Mouse (Mus musculus): Measurements from ENCODE around the gene Stub1. TPM values are rescaled to one million over a fixed set of nuclear protein-coding genes. Genes with fewer than 3 reads are reported as not detected.

Gene Stub1
- polyA plus RNA-seq, 1 experiment from 2014 or later = 290 TPM

DNA sequence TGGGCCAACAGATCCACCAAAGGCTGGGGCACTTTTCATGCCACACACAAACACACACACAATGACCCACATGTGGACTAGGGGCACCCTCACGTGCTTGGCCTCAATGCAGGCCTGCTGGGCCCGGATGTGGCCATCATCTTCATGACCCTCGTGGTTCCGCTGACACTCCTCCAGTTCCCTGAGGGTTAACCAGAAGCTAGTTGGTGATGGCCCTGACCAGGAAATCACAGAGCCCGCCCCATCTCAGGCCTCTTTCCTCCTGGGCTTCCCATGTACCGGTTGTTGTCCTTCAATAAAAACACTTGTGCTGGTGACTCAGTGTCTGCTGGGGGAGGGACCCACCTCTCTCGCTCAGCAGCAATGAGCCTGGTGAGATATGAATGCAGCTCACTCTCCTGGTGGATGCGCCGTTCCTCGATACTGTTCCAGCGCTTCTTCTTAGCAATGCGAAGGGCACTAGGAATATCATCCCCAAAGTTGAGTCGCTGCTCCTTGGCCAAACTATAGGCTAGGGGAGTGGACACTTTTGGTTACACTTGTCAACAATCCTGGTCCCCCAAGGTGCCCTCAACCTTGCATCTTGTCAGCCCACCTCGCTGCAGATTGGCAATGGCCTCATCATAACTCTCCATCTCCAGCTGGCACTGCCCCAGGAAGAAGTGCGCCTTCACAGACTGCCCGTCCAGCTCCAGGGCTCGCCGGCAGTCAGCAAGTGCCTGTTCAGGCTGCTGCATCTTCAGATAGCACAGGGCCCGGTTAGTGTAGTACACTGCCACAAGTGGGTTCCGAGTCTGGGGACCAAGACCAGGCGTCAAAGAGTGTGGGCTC is 1.5 kb downstream of the Stub1 start:
- Histone ChIP-seq H3K36me3 (ENCODE audit: control insufficient read depth, insufficient read depth, low read length) (peaks cover 8% of the 10 kb centered on the region; the same call in 1 of the 2 replicates), H3K4me3 (ENCODE audit: low read depth, low read length) (peak overlapping the region; percentile 83), H3K4me2 (replicated peaks; ENCODE audit: low read depth, low read length) (peak overlapping the region; percentile 91), H3K9me3 (ENCODE audit: control insufficient read depth, low read length) (no peaks in the 10 kb centered on the region), H3K27ac (ENCODE audit: low read depth, low read length) (no peak overlapping the region; the same call in 1 of the 2 replicates), H3K9ac (ENCODE audit: low read depth, low read length) (peak overlapping the region; percentile 79), H3K27me3 (ENCODE audit: control insufficient read depth, insufficient read depth, low read length) (no peaks in the 10 kb centered on the region), H3K4me1 (replicated peaks; ENCODE audit: control insufficient read depth, insufficient read depth, low read length) (peaks cover 38% of the 10 kb centered on the region)
- ATAC-seq (ENCODE audit: low FRiP score) (no peak), DNase-seq (ENCODE audit: low spot score) (peak; percentile 19)
- 64% methylated on average over 21 of the region's 21 CpGs for WGBS

DNA sequence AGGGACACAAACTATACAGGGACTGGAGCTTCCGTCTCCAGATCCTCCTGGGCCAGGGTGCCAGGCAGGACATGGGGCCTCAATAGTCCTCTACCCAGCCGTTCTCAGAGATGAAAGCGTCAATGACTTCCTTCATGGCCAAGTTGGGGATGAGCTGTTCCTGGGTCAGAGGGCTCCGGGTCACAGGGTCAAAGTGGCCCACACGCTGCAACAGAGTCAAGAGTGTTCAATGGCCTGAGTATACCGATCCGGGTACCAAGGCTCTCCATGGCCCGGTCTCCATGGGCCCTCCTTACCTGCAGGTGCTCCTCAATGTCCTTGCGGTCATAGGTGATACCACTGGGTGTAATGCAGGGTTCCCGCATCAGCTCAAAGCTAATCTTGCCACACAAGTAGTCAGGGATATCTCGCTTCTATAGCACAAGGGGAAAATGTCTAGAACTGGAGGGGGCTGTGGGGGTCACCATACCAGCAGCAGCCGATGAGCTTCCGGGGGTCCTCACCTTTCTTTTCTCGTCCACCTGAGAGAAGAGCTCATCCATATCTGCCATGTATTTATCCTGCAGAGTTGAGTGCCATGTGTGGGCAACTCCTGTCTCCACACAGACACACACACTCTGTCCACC is 2.3 kb downstream of the Stub1 start:
- H3K4me1 ChIP-seq (replicated peaks; ENCODE audit: control insufficient read depth, insufficient read depth, low read length) = peaks cover 32% of the 10 kb centered on the region
- DNase-seq (ENCODE audit: low spot score) (no peak), ATAC-seq (ENCODE audit: low FRiP score) (no peak)
- 0 out of 2 replicates have a peak overlapping the region, but pooled peaks have one; percentile 23 for H3K9ac ChIP-seq (ENCODE audit: low read depth, low read length)
- WGBS = 89% methylated on average over 14 of the region's 14 CpGs
- no peak overlapping the region for H3K27ac ChIP-seq (ENCODE audit: low read depth, low read length)
- no peaks in the 10 kb centered on the region for H3K9me3 ChIP-seq (ENCODE audit: control insufficient read depth, low read length)
- H3K27me3 ChIP-seq (ENCODE audit: control insufficient read depth, insufficient read depth, low read length) = no peaks in the 10 kb centered on the region
- H3K36me3 ChIP-seq (ENCODE audit: control insufficient read depth, insufficient read depth, low read length) = peaks cover 8% of the 10 kb centered on the region; the same call in 1 of the 2 replicates
- H3K4me3 ChIP-seq (ENCODE audit: low read depth, low read length) = 0 out of 2 replicates have a peak overlapping the region, but pooled peaks have one; percentile 6
- H3K4me2 ChIP-seq (replicated peaks; ENCODE audit: low read depth, low read length) = 0 out of 2 replicates have a peak overlapping the region, but pooled peaks have one; percentile 91

- H3K9ac ChIP-seq (ENCODE audit: low read depth, low read length) = 0 out of 2 replicates have a peak overlapping the region, but pooled peaks have one; percentile 23
- 86% methylated on average over 4 of the region's 4 CpGs for WGBS
Measured at GRCm38 (mm10) chr17:25830200-25830753, 2.9 kb downstream of the Stub1 start.

DNA sequence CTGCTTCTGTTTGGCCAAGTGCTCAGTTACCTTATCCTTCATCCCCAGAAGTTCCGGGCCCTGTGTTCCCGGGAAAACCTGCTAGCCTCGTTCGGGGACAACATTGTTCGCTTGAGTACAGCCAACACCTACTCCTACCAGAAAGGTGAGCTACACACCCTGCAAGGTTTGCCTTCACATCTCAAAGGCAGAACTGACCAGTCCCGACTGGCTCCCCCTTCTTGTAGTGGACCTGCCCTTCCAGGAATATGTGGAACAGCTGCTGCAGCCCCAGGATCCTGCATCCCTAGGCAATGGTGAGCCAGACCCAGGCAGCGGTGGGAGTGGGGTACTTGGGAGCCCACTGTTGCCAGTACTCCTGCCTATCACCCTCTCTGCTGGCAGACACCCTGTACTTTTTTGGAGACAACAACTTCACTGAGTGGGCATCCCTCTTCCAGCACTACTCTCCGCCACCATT is 3.6 kb downstream of the Stub1 start:
- peak overlapping the region; percentile 78 for H3K4me2 ChIP-seq (replicated peaks; ENCODE audit: low read depth, low read length)
- peaks cover 29% of the 10 kb centered on the region for H3K4me1 ChIP-seq (replicated peaks; ENCODE audit: control insufficient read depth, insufficient read depth, low read length)
- DNase-seq (ENCODE audit: low spot score) = no peak
- H3K27me3 ChIP-seq (ENCODE audit: control insufficient read depth, insufficient read depth, low read length) = no peaks in the 10 kb centered on the region
- H3K9me3 ChIP-seq (ENCODE audit: control insufficient read depth, low read length) = no peaks in the 10 kb centered on the region
- H3K4me3 ChIP-seq (ENCODE audit: low read depth, low read length) = peak overlapping the region; percentile 65
- no peak for ATAC-seq (ENCODE audit: low FRiP score)
- H3K36me3 ChIP-seq (ENCODE audit: control insufficient read depth, insufficient read depth, low read length) = peaks cover 4% of the 10 kb centered on the region; the same call in 1 of the 2 replicates
- WGBS = 45% methylated on average over 8 of the region's 8 CpGs
- H3K27ac ChIP-seq (ENCODE audit: low read depth, low read length) = peak overlapping the region; percentile 76
- peak overlapping the region; percentile 88 for H3K9ac ChIP-seq (ENCODE audit: low read depth, low read length)

More at GRCm38 (mm10) chr17:25830200-25830753, 2.9 kb downstream of the Stub1 start:
- ATAC-seq (ENCODE audit: low FRiP score) (no peak), DNase-seq (ENCODE audit: low spot score) (no peak)
- Histone ChIP-seq H3K4me1 (replicated peaks; ENCODE audit: control insufficient read depth, insufficient read depth, low read length) (peaks cover 30% of the 10 kb centered on the region), H3K27me3 (ENCODE audit: control insufficient read depth, insufficient read depth, low read length) (no peaks in the 10 kb centered on the region), H3K9me3 (ENCODE audit: control insufficient read depth, low read length) (no peaks in the 10 kb centered on the region), H3K27ac (ENCODE audit: low read depth, low read length) (no peak overlapping the region), H3K4me2 (replicated peaks; ENCODE audit: low read depth, low read length) (peak overlapping the region; percentile 78), H3K4me3 (ENCODE audit: low read depth, low read length) (peak overlapping the region; percentile 65; the same call in 1 of the 2 replicates), H3K36me3 (ENCODE audit: control insufficient read depth, insufficient read depth, low read length) (peaks cover 8% of the 10 kb centered on the region; the same call in 1 of the 2 replicates)

DNA sequence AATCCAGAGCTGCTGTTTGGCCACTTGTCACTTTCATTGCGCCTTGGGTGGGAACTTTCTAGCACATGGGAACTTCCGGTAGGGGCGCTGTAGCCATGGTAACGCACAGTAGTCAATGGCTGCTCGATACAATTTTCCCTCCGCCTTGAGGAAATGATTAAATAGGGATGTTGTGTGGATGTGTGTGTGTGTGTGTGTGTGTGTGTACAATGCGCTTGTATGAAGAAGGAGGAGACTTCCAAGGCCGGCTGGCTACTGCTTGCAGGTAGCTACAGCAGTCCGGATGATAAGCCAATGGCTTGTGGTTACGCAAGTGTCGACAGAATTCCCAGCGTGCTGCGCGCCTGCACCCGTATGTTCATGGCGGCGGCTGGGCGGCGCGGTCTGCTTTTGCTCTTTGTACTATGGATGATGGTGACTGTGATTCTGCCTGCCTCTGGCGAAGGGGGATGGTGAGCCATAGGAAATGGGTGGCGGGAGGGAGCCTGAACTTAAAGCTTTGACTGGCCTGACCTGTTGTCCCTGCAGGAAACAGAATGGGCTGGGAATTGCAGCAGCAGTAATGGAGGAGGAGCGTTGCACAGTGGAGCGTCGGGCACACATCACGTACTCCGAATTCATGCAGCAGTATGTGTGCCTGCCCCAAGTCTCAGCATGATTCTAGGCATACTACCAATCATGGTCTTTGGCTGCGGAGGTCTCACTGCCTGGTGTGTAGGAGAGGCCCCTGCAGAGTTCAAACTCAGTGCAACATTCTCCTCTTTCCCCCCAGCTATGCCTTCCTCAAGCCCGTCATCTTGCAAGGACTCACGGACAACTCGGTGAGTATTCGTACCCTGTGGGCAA is 4.3 kb downstream of the Stub1 start, which contains the start of gene Jmjd8:
Gene Jmjd8 (plus strand): TSS at position 156 of the 846 bp plus-strand sequence.
- no peaks in the 10 kb centered on the region for H3K9me3 ChIP-seq (ENCODE audit: control insufficient read depth, low read length)
- no peaks in the 10 kb centered on the region for H3K27me3 ChIP-seq (ENCODE audit: control insufficient read depth, insufficient read depth, low read length)
- ATAC-seq (ENCODE audit: low FRiP score) = peak; percentile 32
- H3K4me1 ChIP-seq (replicated peaks; ENCODE audit: control insufficient read depth, insufficient read depth, low read length) = peaks cover 29% of the 10 kb centered on the region
- peak; percentile 88 for DNase-seq (ENCODE audit: low spot score)
- WGBS = 2% methylated on average over 32 of the region's 32 CpGs
- peak within 1 kb of the TSS; percentile 76 for H3K27ac ChIP-seq (ENCODE audit: low read depth, low read length)
- peak within 1 kb of the TSS; percentile 88 for H3K9ac ChIP-seq (ENCODE audit: low read depth, low read length)
- H3K36me3 ChIP-seq (ENCODE audit: control insufficient read depth, insufficient read depth, low read length) = peaks cover 4% of the 10 kb centered on the region; the same call in 1 of the 2 replicates
- peak within 1 kb of the TSS; percentile 65 for H3K4me3 ChIP-seq (ENCODE audit: low read depth, low read length)
- H3K4me2 ChIP-seq (replicated peaks; ENCODE audit: low read depth, low read length) = peak within 1 kb of the TSS; percentile 78

- Histone ChIP-seq H3K27ac (ENCODE audit: low read depth, low read length) (no peak overlapping the region; the same call in 1 of the 2 replicates), H3K4me3 (ENCODE audit: low read depth, low read length) (peak overlapping the region; percentile 65), H3K9me3 (ENCODE audit: control insufficient read depth, low read length) (no peaks in the 10 kb centered on the region), H3K4me2 (replicated peaks; ENCODE audit: low read depth, low read length) (peak overlapping the region; percentile 78), H3K36me3 (ENCODE audit: control insufficient read depth, insufficient read depth, low read length) (peaks cover 4% of the 10 kb centered on the region; the same call in 1 of the 2 replicates), H3K9ac (ENCODE audit: low read depth, low read length) (no peak overlapping the region), H3K4me1 (replicated peaks; ENCODE audit: control insufficient read depth, insufficient read depth, low read length) (peaks cover 30% of the 10 kb centered on the region), H3K27me3 (ENCODE audit: control insufficient read depth, insufficient read depth, low read length) (no peaks in the 10 kb centered on the region)
- WGBS = 86% methylated on average over 8 of the region's 8 CpGs
- DNase-seq (ENCODE audit: low spot score) = no peak
- ATAC-seq (ENCODE audit: low FRiP score) = no peak
Measured at GRCm38 (mm10) chr17:25828223-25828594, 5.0 kb downstream of the Stub1 start.

DNA sequence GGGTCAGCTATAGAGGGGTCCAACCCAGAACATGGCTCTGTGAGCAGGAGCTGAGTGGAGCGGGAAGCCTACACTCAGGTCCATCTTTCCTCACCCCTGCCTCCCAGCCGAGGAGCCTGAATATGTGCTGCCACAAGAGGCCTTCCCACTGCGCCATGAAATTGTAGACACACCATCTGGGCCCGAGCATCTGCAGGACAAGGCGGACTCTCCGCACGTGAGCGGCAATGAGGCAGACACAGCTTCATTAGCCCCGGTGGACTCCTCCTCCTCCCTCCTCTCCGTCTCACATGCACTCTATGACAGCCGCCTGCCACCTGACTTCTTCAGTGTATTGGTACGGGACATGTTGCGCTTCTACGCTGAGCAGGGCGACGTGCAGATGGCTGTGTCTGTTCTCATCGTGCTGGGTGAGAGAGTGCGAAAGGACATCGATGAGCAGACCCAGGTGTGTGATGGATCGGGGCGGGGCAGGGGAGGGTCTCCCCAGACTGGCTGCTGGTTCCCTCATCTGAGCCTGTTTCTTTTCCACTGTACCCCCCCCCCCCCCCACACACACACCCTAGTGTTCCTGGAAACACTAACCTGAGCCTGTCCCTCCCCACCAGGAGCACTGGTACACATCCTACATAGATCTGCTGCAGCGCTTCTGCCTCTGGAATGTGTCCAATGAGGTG is 5.5 kb downstream of the Stub1 start:
- no peaks in the 10 kb centered on the region for H3K27me3 ChIP-seq (ENCODE audit: control insufficient read depth, insufficient read depth, low read length)
- DNase-seq (ENCODE audit: low spot score) = no peak
- ATAC-seq (ENCODE audit: low FRiP score) = no peak
- H3K36me3 ChIP-seq (ENCODE audit: control insufficient read depth, insufficient read depth, low read length) = peaks cover 4% of the 10 kb centered on the region; the same call in 1 of the 2 replicates
- H3K4me2 ChIP-seq (replicated peaks; ENCODE audit: low read depth, low read length) = no peak overlapping the region
- 95% methylated on average over 22 of the region's 22 CpGs for WGBS
- no peak overlapping the region for H3K4me3 ChIP-seq (ENCODE audit: low read depth, low read length)
- peaks cover 30% of the 10 kb centered on the region for H3K4me1 ChIP-seq (replicated peaks; ENCODE audit: control insufficient read depth, insufficient read depth, low read length)
- H3K9ac ChIP-seq (ENCODE audit: low read depth, low read length) = no peak overlapping the region
- no peaks in the 10 kb centered on the region for H3K9me3 ChIP-seq (ENCODE audit: control insufficient read depth, low read length)
- H3K27ac ChIP-seq (ENCODE audit: low read depth, low read length) = no peak overlapping the region
